Mouse (Mus musculus) erythroid progenitor cell, adult 5-6 weeks (primary cell): ENCODE measurements around the gene 4930558K02Rik. TPM values are rescaled to one million over a fixed set of nuclear protein-coding genes. Genes with fewer than 3 reads are reported as not detected.

Source experiments
- ATAC-seq: replicated peaks from 2 replicates; pipeline ENCODE4 v1.8.0; 2016; ENCODE audit warnings: moderate number of reproducible peaks, mild to moderate bottlenecking, moderate TSS enrichment, inconsistent platforms; ENCODE audit not compliant: poor library complexity, low FRiP score, severe bottlenecking
- total RNA-seq, 2 experiments: library from RNA; stranded (forward) in 1 of 2; stranded (reverse) in 1 of 2; fragments of 150-400 nt in 1 of 2; fragments of 186-747, 209-891 nt in 1 of 2; gene quantifications; 2 replicates each; pipeline versions ENCODE4 v1.2.3 to v1.2.4; 2015 to 2017; ENCODE audit warnings: low replicate concordance in 2 of 2

The 4930558K02Rik gene
- total RNA-seq (2015; ENCODE audit: low replicate concordance) (not detected in 2 replicates), total RNA-seq (2017; ENCODE audit: low replicate concordance) (not detected in 2 replicates)

DNA sequence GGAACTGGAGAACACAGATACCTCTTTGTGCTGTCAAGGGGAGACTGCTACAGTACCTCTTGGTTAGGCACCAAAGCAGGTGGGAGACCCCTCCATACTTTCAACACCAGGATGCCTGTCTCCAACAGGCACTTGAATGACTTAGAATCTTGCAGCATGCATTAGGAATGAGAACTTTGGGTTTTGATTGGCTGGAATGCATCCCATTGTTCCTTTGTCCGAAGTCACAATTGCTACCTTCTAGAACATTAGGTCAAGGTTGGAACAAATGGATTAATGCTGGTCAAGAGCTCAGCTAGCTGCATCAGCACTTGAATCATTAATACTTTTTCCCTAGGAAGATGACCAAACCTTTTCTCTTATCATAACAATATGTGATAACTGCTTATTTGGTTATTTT, at the start of gene 4930558K02Rik:
Gene 4930558K02Rik (minus strand): TSS at position 101 of the 400 bp plus-strand sequence.
- ATAC-seq = no peak

DNA sequence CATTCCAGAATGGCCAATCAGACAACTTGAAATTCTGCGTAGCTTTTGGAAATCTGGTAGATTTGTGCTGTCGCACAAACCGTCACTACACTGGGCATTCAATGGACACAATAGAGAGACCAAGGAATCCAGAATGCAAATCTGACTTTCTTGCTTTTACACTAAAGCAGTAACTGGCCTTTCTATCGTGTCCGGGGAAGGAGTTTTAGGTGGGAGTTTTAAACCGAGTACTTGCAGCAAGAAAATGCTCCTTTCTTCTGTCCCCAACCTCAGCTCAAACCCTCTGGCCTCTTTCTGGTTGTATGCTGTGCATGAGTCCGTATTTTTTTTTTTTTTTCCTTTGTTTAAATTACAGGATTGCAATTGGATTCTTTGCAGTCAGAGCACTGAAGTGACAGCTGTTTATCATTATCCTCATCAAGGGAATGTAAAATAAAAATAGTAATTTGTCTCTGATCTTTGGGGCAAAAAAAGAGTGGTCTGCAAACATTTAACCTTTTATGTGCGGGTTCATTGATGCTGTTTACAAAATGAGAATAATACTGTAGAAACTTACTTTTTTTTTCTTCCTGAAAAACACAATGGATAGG, 44.3 kb upstream of the 4930558K02Rik start:
- ATAC-seq = no peak

GRCm38 (mm10) chr1:162020766-162021165, 41.3 kb upstream of the 4930558K02Rik start:
- no peak for ATAC-seq

- ATAC-seq = no peak
These were observed 40.9 kb upstream of the 4930558K02Rik start for GRCm38 (mm10) chr1:162020303-162020731.

- ATAC-seq = no peak
These were observed 39.2 kb upstream of the 4930558K02Rik start for GRCm38 (mm10) chr1:162018601-162018977.

DNA sequence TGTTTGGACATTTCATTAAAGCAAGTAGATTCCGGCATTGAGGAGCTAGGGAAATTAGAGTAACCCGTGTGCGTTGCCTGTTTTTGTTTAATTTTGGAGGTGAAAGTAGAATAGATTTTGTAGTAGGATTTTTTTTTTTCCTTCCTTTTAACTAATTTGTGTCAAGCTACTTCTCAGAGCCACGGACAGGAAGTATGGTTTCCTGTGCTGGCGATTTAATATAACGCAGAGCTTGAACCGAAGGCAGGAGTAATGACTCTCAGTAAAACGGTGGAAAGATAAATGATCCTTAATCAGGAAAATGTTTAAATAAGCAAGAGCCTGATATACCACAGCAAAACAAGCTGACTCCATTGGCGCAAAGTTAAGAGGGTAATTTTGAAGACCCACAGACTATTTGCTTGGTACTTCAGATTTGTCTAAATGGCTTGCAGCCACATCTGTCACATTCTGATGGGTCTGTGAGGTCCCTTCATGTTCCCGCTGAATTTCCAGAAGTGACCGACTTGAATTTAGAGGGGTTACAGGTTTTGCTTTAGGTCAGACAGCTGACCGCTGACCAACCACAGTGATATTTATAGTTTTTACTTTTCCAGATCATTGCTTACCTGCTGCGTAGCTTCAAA, 38.7 kb upstream of the 4930558K02Rik start:
- ATAC-seq = no peak

- no peak for ATAC-seq
These were observed 37.5 kb upstream of the 4930558K02Rik start for GRCm38 (mm10) chr1:162016982-162017381.

DNA sequence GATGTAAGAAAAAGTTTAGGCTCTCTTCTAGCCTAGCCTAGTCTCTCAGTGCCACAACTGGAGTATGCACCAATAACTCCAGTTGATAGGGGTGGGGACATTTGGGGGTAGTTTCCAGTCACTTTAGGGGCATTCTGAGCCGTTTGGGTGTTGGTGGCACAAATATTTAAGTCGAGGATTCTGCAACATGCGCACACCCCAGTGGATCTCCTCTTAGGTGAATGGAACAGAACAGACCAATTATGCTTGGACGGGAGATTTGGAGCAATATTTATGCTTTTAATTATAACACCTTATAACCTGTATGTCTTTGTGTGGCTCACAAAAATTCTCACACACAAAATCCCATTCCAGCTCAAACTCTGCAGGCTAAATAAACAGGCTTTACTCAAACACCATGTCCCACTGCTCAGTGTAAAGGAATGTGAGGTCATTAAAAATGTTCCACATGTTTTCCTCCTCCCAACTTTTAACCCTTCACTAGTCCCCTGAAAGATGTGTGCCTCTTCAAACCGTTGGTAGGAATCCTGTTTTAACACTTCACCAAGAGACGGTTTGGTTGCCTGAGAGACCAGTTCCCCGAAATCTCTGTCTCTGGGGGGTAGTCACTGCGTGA, 35.9 kb upstream of the 4930558K02Rik start:
- no peak for ATAC-seq

DNA sequence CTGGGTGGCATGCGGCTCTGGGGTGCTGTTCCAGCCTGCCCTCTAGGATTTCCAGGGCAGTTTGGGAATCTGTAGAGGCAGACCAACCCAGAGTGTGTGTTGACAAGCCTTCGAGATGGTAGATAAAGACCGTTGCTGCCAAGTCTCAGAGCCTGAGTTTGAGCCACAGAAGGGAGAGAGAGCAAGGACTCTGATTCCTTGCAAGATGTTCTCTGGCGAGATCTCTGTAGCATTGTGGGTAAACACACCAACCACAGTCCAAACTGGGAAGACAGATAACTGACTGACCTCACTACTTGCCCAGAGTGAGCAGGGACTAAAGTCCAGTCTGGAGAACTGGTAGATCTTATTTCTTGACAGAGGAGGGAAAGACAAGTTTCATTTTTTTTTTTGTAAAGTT, 34.1 kb upstream of the 4930558K02Rik start:
- ATAC-seq = no peak

GRCm38 (mm10) chr1:162011523-162012245, 32.2 kb upstream of the 4930558K02Rik start:
- ATAC-seq = no peak

DNA sequence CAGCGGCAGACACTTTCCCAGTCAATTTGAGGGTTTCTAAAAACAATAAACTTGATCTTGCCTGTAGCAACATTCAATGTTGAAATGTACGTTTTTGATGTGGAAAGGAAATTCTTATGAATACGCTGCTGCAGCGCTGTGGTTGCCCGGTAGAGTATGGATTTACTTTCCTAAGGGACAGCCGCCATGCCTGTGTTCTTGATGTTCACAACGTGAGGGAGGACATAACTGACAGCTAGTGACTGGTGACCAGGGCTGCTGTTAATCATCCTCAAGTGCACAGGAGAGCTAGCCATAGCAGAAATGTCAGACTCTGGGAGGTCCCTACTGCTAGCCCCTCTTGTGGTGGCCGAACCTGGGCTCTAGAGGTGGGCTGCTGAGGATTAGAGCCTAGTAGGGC, 29.6 kb upstream of the 4930558K02Rik start:
- no peak for ATAC-seq

- ATAC-seq = no peak
These were observed 29.2 kb upstream of the 4930558K02Rik start for GRCm38 (mm10) chr1:162008631-162009067.

- ATAC-seq = no peak
These were observed 28.8 kb upstream of the 4930558K02Rik start for GRCm38 (mm10) chr1:162008208-162008607.

- ATAC-seq = no peak
These were observed 26.7 kb upstream of the 4930558K02Rik start for GRCm38 (mm10) chr1:162006109-162006508.

DNA sequence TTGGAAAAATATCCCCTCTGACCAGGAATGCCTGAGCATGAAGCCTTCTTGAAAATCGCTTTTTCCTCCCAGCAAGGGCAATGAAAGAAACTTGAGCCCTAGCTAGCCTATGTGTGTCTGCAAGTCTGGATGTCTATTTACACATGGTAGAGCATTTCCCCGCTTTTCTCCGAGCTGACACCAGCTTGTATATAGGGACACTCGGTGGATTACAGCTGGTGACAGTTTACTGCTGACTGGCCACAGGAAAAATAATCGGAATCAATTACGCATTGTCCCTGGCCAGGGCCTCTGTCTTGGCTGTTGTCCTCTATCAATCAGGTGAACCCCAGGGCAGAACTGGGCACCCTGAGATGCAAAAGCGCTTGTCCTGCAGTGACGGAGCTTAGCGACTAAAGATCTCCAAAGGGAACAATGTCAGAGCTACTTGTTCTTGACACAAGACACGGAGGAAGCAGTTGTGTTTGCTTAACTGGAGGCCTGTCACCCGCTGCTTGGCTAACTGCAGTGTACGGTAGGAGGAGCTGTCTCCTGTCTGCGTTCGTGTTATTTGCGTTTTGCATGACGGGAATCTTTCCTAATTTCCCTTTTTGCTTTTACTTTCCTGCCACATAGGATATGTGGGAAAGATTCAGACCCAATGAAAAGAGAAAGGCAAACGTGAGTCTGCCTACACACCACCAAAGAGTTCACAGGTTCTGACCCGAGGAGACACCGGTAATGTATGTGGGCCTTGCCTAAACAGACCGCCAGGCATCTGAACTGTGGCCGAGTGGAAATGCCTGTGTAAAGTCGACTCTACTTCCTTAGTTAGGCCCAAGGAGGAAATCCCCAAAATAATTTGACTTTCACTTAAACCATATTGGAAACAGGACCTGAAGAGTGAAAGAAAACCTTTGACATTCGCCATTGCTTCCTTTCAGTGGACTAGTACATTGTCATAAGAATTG, 25.7 kb upstream of the 4930558K02Rik start:
- ATAC-seq = no peak

DNA sequence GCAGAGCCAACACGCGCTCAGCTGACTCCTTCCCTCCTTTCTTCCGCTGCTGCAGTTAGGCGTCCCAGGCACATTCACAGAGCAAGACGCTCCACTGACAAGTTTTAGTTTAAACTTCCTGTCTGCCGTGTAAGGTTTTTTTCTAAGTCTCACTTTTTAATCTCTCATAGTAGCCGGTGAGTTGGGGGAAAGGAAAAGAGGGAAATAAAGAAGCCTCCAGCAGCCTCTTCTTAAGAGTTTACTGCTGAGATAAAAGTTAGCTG, 25.0 kb upstream of the 4930558K02Rik start:
- no peak for ATAC-seq

GRCm38 (mm10) chr1:162003729-162004517, 24.5 kb upstream of the 4930558K02Rik start:
- no peak for ATAC-seq

DNA sequence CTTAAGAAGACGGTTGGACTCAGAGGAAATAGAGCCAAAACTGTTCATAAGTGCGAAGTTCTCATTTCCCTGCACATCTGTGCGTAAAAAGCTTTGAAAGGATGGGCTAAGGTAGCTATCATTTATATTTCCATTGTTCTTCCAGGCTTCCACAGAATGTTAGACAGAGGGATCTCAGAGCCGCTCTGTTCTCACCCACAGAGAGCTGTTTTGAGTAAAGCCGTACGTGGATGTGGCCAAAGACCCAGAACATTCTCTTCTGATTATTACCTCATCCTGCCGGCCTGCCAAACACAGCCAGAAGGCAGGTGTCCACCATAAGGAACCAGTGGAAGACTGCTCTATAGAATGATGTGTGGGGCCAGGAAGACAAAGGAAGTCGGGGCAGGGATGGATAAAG, 21.9 kb upstream of the 4930558K02Rik start:
- no peak for ATAC-seq

GRCm38 (mm10) chr1:161999882-162000371, 20.5 kb upstream of the 4930558K02Rik start:
- ATAC-seq = peak; percentile 58; the same call in 1 of the 2 replicates
